Mouse (Mus musculus) olfactory bulb, adult 2 months (tissue): ENCODE measurements around the gene Hephl1.
"Not testable (repeated sequence)": the region's sequence is repeated elsewhere in the genome, so short reads cannot be mapped to it uniquely, and the experiment has no call there.

Source experiments
- CTCF ChIP-seq: fragments of 200-500 bp; IDR thresholded peaks from 2 replicates; pipeline ENCODE4 v1.5.1; 2012; ENCODE audit warnings: low read depth, mild to moderate bottlenecking, low read length, moderate library complexity; ENCODE audit not compliant: insufficient read depth
- POLR2A ChIP-seq: fragments of 200-500 bp; IDR thresholded peaks from 2 replicates; pipeline ENCODE4 v1.6.1; 2012; ENCODE audit warnings: mild to moderate bottlenecking, low read depth, low read length, moderate library complexity; ENCODE audit not compliant: insufficient read depth

GRCm38 (mm10) chr9:15098421-15098820 lies 13.5 kb downstream of the Hephl1 start:
- TF ChIP-seq POLR2A, CTCF: not testable (repeated sequence)
